Mouse (Mus musculus) embryo, embryonic 11 days (tissue): ENCODE data around the gene S1pr4.

Experiments used
- DNase-seq: peaks from one replicate; pipeline ENCODE4 v3.0.0-alpha.2; 2015

Gene S1pr4

DNA sequence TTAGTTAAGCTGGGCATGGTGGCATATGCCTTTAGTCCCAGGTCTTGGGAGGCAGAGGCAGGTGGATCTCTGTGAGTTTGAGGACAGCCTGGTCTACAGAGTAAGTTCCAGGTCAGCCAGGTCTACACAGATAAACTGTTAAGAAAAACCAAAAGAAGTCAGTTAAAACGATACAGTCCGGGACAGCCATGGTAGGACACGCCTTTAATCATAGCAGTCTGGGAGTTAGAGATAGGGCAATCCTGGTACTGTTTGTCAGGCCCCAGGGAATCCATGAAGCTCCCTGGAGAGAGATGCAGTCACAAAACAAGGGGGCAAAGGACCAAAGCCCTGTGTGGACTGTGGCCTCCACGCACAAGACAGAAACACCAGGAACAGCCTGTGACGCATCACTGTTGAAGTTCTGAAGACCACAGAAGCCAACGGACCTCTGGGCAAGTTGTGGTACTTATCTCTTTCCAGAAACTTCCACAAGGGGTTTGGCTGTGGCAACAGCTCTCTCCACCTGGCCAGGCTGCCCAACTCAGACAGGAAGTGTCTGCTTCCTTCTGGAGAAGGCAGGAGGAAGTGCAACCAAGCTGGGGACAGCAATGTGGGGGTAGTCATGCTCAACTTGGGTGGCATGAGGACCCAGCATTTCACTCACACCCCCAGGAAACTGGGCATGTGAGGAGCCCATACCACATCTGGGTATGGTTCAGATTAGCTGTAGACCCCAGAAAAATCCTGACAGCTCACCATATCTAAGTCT is 19.5 kb upstream of the S1pr4 start:
- DNase-seq: no peak

GRCm38 (mm10) chr10:81518546-81518945 is 18.6 kb upstream of the S1pr4 start:
- peak; percentile 80 for DNase-seq

DNA sequence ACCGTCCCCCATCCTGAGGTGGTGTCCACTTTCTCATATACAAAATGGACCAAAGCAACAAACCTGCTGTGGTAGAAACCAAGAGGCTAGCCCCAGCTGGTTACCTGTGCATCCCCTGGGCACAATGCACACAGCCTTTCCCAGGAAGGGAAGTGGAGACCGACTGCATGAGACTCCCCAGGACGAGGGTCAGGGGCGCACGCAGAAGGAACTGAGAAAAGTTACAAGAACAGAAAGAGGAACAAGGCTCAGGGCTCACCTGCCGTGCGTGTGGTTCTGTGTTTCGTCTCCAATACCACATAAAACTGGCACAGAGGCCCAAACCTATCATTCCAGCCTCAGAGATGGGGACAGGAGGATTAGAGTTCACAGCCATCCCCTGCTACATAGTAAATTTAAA is 17.3 kb upstream of the S1pr4 start:
- DNase-seq: no peak

DNA sequence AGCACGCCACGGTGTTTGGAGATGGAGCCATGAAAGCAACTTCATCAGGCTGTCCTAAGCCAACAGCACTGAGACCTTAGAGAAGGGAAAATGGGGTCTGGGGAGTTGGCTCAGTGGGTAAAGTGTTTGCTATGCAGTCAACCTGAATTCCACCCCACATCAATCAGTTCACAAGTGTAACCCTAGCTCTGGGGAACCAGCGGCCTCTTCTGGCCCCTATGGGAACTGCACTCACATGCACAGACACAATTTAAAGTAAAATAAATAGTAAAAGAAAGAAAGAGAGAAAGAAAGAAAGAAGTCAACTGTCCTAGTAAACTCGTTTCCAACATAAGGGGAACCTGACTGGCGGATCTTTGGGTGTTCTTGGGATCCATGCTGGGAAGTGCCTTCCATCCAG is 13.9 kb upstream of the S1pr4 start:
- no peak for DNase-seq

GRCm38 (mm10) chr10:81510246-81510810 is 10.4 kb upstream of the S1pr4 start:
- DNase-seq: no peak

DNA sequence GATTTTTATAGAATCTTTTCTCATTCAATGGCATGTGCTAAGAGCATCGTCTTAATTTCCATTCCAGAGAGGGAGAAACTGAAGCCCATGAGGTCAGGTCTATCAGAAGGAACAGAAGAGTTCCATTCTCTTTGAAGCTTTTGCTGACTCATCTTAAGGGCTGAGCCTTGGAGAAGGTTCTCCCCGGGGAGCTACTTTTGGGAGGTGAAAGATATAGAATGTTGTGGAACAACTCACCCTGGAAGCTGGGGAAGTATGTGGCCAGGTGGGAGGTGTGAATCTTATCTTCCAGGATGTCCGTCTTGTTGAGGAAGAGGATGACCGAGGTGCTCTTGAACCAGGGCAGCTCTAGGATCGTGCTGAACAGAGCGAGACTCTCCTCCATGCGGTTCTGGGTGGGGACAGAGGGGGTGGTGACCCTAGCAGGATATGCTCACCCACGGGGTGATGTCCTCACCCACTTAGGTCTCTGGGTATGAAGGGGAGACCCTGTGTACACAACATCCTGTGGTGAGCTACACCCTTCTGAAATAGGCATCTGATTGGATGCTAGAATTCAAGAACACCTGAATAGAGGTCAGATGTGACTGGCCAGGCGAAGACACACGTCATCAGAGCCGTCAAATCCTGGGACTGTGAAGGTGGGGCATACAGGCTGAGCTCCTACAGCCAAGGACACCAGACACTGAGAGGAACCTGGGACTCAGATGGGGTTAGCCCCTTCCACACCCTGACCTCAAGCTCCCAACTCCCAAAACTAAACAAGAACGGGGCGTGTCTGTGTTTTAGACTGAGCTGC is 8.0 kb upstream of the S1pr4 start:
- no peak for DNase-seq

DNA sequence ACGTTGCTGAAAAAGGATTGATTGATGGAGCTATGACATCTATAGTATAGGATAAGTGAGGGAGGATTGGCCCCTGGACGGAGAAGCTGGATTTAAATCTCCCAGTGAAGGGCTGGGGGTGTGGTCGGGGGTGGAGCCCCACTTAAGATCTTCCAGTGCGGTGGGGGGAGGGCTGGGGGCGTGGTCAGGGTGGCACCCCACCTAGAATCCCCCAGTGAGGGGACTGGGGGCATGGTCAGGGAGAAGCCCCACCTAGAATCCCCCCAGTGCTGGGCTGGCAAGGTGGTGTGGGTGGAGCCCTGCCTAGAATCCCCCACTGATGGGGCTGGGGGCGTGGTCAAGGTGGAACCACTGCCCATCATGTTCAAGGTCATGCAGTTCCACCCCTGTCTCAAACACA is 7.2 kb upstream of the S1pr4 start:
- DNase-seq: no peak

DNA sequence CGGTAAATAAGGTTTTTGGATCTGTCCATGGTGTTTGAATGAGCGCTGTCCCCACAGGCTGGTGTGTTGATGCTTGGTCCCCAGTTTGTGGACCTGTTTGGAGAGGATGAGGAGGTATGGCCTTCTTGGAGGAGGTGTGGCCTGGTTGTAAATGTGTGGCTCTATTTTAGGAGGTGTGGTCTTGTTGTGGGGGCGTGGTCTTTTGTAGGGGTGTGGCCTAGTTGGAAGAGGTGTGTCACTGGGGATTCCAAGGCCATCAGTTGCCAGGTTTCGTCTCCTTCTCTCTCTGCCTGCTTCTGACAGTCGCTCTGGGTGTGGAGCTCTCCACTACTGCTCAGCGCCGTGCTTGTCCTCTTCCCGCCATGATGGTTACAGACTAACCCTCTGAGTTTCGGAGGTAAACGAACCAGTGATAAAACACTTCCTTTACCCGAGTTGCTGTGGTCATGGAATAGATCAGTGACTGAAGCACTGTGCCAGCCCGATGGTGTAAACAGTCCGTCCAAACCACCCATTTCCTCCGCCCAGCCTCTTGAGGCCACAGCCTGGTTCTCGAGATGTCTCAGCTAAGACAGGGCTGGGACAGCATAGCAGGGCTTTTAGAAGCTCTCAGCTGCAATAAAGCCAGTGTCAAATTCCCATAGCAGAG is 5.2 kb upstream of the S1pr4 start:
- DNase-seq: no peak

- peak; percentile 83 for DNase-seq
These were observed 2.7 kb upstream of the S1pr4 start for GRCm38 (mm10) chr10:81502658-81503057.

DNA sequence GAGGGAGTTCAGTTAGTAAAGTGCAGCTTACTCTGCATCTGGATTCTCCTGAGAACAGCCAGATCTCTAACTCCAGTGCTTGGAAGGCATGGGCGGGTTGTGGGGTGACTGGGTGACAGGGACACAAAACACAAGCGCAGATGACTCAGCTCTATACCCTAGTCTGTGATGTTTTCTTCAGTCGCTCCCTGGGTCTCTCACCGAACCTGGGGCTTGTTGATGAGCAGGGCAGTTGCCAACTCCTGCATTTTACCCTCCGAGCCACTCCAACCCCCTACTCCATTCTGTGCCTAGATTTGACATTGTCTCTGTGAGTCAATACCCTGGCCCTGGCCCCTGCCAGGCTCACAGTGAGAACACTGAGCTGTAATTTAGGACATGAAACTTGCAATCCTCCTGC is 1.9 kb upstream of the S1pr4 start:
- no peak for DNase-seq

- DNase-seq: no peak
These were observed 556 bp downstream of the S1pr4 start for GRCm38 (mm10) chr10:81499250-81499901.

DNA sequence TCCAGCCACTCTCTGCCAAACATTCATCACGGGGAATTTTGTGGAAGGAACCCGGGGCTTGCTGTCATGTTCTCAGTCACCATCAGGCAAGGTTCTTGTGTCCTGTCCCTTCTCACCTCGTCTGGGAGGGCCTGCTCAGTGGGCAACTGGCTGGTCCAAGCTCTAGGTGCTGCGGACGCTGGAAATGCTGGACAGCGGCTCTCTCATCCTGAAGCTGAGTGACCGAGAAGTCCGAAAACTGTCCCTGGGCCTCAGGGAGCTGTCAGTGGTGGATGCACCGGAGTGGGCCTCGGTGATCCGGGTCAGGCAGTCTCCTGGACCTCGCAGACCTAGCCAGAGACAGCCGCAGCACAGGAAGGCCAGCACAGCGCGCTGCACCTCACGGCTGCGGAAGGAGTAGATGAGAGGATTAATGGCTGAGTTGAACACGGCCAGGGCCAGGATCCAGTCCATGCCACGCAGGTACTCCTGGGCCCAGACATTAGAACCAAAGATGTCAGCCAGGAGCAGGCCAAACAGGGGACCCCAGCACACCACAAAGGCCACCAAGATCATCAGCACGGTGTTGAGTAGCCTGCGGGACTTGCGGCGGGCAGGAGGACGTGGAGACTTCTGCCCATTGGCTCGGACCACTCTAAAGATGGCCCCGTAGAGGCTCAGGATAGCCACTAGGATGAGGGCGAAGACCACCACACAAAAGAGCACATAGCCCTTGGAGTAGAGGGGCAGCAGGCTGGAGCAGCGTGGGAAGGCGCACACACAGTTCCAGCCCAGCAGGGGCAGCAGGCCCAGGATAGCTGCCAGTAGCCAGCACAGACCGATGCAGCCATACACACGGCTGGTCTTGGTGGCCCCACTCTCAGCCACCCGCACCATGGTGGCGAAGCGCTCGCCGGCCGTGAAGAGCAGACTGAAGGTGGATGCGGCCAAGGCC is 1.3 kb downstream of the S1pr4 start:
- no peak for DNase-seq

GRCm38 (mm10) chr10:81497401-81498270 is 2.3 kb downstream of the S1pr4 start:
- no peak for DNase-seq

DNA sequence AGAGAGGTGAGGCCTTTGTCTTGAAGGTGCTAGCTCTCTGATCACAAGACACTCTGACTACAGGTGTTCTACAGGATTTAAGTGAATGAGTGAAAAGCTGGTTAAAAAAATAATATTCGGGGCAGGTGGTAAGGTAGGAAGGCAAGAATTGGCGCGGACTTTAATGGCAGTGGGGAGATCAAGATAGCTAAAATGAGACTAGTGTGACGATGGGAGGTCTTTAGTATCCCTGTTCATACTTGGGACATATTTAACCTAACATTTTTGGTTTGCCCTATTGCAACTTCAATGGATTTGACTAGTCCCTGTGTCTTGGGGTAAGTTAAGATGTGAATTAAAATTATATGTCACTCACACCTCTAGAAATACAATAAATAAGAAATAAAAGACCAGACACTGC is 3.0 kb downstream of the S1pr4 start:
- no peak for DNase-seq

DNA sequence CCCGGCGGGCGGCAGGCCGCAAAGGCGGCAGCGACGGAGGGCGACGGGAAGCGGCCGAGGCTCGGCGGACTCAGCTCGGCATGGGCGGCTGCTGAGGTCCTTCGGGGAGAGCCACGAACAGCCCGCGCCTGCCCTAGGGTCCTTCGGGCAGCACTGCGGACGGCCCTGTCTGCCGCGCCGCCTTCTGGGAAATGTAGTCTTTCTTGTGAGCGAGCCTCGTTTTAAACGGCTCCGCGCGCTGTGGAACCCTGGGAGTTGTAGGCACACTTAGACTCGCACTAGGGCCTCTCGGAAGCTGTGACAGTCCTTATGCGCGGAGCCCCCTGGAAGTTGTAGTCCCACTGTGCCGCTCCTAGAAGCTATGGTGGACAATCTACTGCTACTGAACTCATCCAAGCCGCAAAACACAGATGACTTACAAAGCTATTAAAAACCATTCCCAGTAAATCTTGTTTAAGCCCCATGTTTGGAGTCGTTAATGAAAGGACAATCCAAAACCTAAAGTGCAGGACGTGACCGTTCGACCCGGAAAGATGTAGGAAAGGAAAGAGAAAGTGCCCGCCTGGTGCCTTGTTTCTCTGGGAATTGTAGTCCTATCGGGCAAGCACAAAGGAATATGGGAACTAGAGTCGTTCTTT is 3.5 kb downstream of the S1pr4 start, which contains the start of gene Ncln:
Ncln (minus strand) TSS at position 129 of the 638 bp plus-strand sequence.
- DNase-seq: peak; percentile 99

- DNase-seq: no peak
These were observed 4.2 kb downstream of the S1pr4 start for GRCm38 (mm10) chr10:81495616-81496263.

DNA sequence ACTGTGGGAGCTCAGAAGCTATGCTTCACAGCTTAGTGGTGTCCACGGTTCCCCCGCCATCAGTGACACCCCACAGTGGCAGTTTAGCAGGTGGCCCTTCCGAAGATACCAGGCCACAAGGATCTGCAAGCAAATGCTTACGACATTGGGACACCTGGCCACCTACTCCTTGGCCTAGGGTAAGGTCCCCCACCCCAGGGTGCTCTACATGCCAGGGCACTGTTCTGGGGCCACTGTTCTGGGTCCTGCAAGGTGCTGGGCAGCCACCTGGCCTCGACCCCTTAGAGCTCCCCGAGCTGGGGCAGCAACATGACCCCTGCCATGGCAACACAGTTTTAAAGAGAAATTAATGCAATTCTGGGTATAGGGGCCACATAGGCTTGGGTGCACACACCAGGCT is 4.8 kb downstream of the S1pr4 start:
- DNase-seq: no peak

DNA sequence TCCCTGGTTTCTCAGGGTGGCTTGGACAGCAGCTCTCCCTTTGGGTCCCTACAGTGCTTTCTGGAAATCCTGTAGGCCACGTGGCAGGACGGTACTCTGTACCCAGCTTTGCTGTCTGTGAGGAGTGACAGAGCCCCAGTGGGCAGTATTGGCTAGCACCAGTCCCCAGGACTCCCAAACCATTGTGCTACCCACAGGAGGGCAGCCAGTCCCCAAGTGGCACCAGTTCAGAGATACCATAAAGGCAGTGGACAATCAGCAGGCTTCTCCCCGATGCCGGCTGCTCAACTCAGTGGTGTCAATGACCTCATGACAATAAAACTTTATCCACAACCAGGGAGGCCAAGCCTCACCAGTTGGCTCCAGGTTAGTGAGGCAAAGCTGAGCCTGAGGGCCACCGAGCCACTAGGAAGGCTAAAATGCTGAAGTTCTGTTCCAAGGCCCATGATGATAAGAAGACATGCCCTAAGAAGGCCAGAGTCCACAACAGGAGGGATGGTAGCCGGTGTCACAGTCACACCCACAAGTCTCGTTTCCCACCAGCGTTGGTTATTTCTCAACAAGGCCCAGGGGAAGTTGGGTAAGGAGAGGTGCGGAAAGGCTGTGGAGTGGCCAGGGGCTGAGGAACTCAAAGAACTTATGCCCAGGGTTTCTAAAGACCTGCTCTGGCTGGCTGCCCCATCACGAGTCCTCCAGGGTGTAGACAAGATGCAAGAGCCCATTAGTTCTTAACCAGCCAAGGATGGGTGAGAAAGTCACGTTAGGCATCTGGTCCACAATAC is 5.5 kb downstream of the S1pr4 start:
- DNase-seq: no peak
